Mouse (Mus musculus) heart, embryonic 14.5 days (tissue): ENCODE data around the gene Tpd52l2. TPM values are rescaled to one million over a fixed set of nuclear protein-coding genes. Genes with fewer than 3 reads are reported as not detected.

Experiments
- ATAC-seq: fragments of 200-750 bp; cut with Nextera tagmentation; 2 replicates; pipeline ENCODE4 v1.8.0; 2017; ENCODE audit warnings: low read depth, moderate TSS enrichment; ENCODE audit not compliant: insufficient number of reproducible peaks, insufficient read depth, low FRiP score
- H3K27ac ChIP-seq, 2 experiments: fragments of 200-500 bp in 1 of 2; fragments of 300-500 bp in 1 of 2; sonication (generic) in 1 of 2; replicated peaks in 1 of 2; 2 replicates each; pipeline ENCODE4 v1.5.1; 2012 to 2014; ENCODE audit warnings: low read depth in 2 of 2, low read length in 2 of 2, control low read depth in 1 of 2, mild to moderate bottlenecking in 1 of 2, mixed read lengths in 1 of 2; ENCODE audit not compliant: control insufficient read depth in 1 of 2, insufficient read depth in 1 of 2
- H3K27me3 ChIP-seq: fragments of 300-500 bp; sonication (generic); 2 replicates; pipeline ENCODE4 v1.6.1; 2014; ENCODE audit warnings: mild to moderate bottlenecking, low read length, control low read depth; ENCODE audit not compliant: control insufficient read depth, insufficient read depth
- H3K36me3 ChIP-seq: fragments of 300-500 bp; sonication (generic); 2 replicates; pipeline ENCODE4 v1.6.1; 2014; ENCODE audit warnings: mild to moderate bottlenecking, control low read depth, low read length, mixed read lengths; ENCODE audit not compliant: control insufficient read depth, insufficient read depth
- H3K4me1 ChIP-seq, 2 experiments: fragments of 200-500 bp in 1 of 2; fragments of 300-500 bp in 1 of 2; sonication (generic) in 1 of 2; 2 replicates each; pipeline ENCODE4 v1.6.1; 2012 to 2014; ENCODE audit warnings: low read length in 2 of 2, control low read depth in 1 of 2, mixed read lengths in 1 of 2; ENCODE audit not compliant: control insufficient read depth in 2 of 2, insufficient read depth in 2 of 2
- H3K4me2 ChIP-seq: fragments of 300-500 bp; sonication (generic); 2 replicates; pipeline ENCODE4 v1.6.1; 2014; ENCODE audit warnings: mild to moderate bottlenecking, low read length
- H3K4me3 ChIP-seq, 2 experiments: fragments of 200-500 bp in 1 of 2; fragments of 300-500 bp in 1 of 2; sonication (generic) in 1 of 2; 2 replicates each; pipeline ENCODE4 v1.5.1; 2012 to 2014; ENCODE audit warnings: low read length in 2 of 2, mild to moderate bottlenecking in 2 of 2, control low read depth in 1 of 2, low read depth in 1 of 2, moderate library complexity in 1 of 2; ENCODE audit not compliant: control insufficient read depth in 1 of 2, insufficient read depth in 1 of 2
- H3K9ac ChIP-seq: fragments of 300-500 bp; sonication (generic); 2 replicates; pipeline ENCODE4 v1.6.1; 2014; ENCODE audit warnings: mild to moderate bottlenecking, low read length
- H3K9me3 ChIP-seq: fragments of 300-500 bp; sonication (generic); 2 replicates; pipeline ENCODE4 v1.6.1; 2016; ENCODE audit warnings: low read length, control low read depth; ENCODE audit not compliant: control insufficient read depth
- WGBS: fragments of 180-500 bp; shearing (Covaris S2); extraction: QIAGEN DNeasy Blood & Tissue Kit; methylation state at CpG from one replicate; pipeline ENCODE4 v1.1.7; 2014; 5-methylcytosine and 5-hydroxymethylcytosine counted together
- polyA plus RNA-seq: library from polyadenylated mRNA; unstranded; fragments of >200 nt; fragmentation: Nextera tagmentation; extraction: Ambion mirVana; gene quantifications from 2 replicates; pipeline ENCODE4 v1.2.1, GENCODE M21; 2014

Tpd52l2 gene
- polyA plus RNA-seq, 1 experiment from 2014 or later, result 139 TPM

GRCm38 (mm10) chr2:181522811-181523210 is 25.9 kb downstream of the Tpd52l2 start:
- H3K4me3 ChIP-seq, result no peak overlapping the region
- H3K9ac ChIP-seq, result no peak overlapping the region
- no peak overlapping the region for H3K4me2 ChIP-seq
- no peak overlapping the region for H3K27ac ChIP-seq
- H3K9me3 ChIP-seq, result no peaks in the 10 kb centered on the region
- peaks cover 7% of the 10 kb centered on the region for H3K36me3 ChIP-seq
- 70% methylated on average over 5 of the region's 5 CpGs for WGBS
- no peaks in the 10 kb centered on the region for H3K27me3 ChIP-seq
- H3K4me1 ChIP-seq, result peaks cover 3 to 22% of the 10 kb centered on the region in 2 experiments
- no peak for ATAC-seq

- Histone ChIP-seq H3K9ac (no peak overlapping the region), H3K4me1 (peaks cover 3 to 15% of the 10 kb centered on the region in 2 experiments), H3K27ac (no peak overlapping the region), H3K4me2 (no peak overlapping the region), H3K36me3 (peaks cover 19% of the 10 kb centered on the region; the same call in 1 of the 2 replicates), H3K27me3 (no peaks in the 10 kb centered on the region), H3K9me3 (0 out of 2 replicates have a peak, but pooled peaks cover 1% of the 10 kb centered on the region), H3K4me3 (no peak overlapping the region)
- ATAC-seq, result no peak
- WGBS, result 76% methylated on average over 5 of the region's 5 CpGs
These were observed 28.6 kb downstream of the Tpd52l2 start for GRCm38 (mm10) chr2:181525526-181525925.

- no peak overlapping the region for H3K9ac ChIP-seq
- H3K4me2 ChIP-seq, result no peak overlapping the region
- H3K9me3 ChIP-seq, result peaks cover 6% of the 10 kb centered on the region; the same call in 1 of the 2 replicates
- 0 out of 4 replicates have a peak, but pooled peaks cover 0 to 3% of the 10 kb centered on the region in 2 experiments for H3K4me1 ChIP-seq
- H3K4me3 ChIP-seq, result no peak overlapping the region
- ATAC-seq, result no peak
- peaks cover 19% of the 10 kb centered on the region; the same call in 1 of the 2 replicates for H3K36me3 ChIP-seq
- 80% methylated on average over 1 of the region's 1 CpGs for WGBS
- H3K27me3 ChIP-seq, result no peaks in the 10 kb centered on the region
- H3K27ac ChIP-seq, result no peak overlapping the region
These were observed 32.1 kb downstream of the Tpd52l2 start for GRCm38 (mm10) chr2:181529076-181529475.

- peaks cover 23% of the 10 kb centered on the region for H3K36me3 ChIP-seq
These were observed 35.6 kb downstream of the Tpd52l2 start for GRCm38 (mm10) chr2:181532589-181532988.

GRCm38 (mm10) chr2:181536410-181536809 is 39.5 kb downstream of the Tpd52l2 start:
- no peak for ATAC-seq
- 74% methylated on average over 2 of the region's 2 CpGs for WGBS
- H3K36me3 ChIP-seq, result peaks cover 13% of the 10 kb centered on the region
- no peaks in the 10 kb centered on the region for H3K9me3 ChIP-seq
- H3K4me2 ChIP-seq, result no peak overlapping the region
- no peak overlapping the region for H3K27ac ChIP-seq
- H3K4me1 ChIP-seq, result peaks cover 4 to 13% of the 10 kb centered on the region in 2 experiments
- H3K9ac ChIP-seq, result no peak overlapping the region
- no peaks in the 10 kb centered on the region for H3K27me3 ChIP-seq
- H3K4me3 ChIP-seq, result no peak overlapping the region

More at GRCm38 (mm10) chr2:181532589-181532988, 35.6 kb downstream of the Tpd52l2 start:
- H3K9me3 ChIP-seq, result peaks cover 6% of the 10 kb centered on the region; the same call in 1 of the 2 replicates
- H3K27me3 ChIP-seq, result no peaks in the 10 kb centered on the region
- no peak overlapping the region for H3K4me2 ChIP-seq
- no peak overlapping the region for H3K4me3 ChIP-seq
- peaks cover 2 to 7% of the 10 kb centered on the region in 2 experiments for H3K4me1 ChIP-seq
- ATAC-seq, result no peak
- no peak overlapping the region for H3K27ac ChIP-seq
- H3K9ac ChIP-seq, result no peak overlapping the region
- WGBS, result 96% methylated on average over 3 of the region's 3 CpGs

GRCm38 (mm10) chr2:181537444-181538047 is 40.6 kb downstream of the Tpd52l2 start:
- Histone ChIP-seq H3K36me3 (peaks cover 16% of the 10 kb centered on the region; the same call in 1 of the 2 replicates), H3K9me3 (no peaks in the 10 kb centered on the region), H3K4me3 (no peak overlapping the region; a peak in 1 of 4 replicates), H3K9ac (peak overlapping the region; percentile 25; the same call in 1 of the 2 replicates), H3K4me1 (peaks cover 4 to 13% of the 10 kb centered on the region in 2 experiments), H3K27me3 (no peaks in the 10 kb centered on the region), H3K4me2 (peak overlapping the region; percentile 34), H3K27ac (peak overlapping the region; percentile 39 to 73; a peak in 3 of 4 replicates)
- WGBS, result 72% methylated on average over 2 of the region's 2 CpGs
- ATAC-seq, result peak; percentile 64; the same call in 1 of the 2 replicates

- Histone ChIP-seq H3K4me3 (no peak overlapping the region), H3K36me3 (peaks cover 21% of the 10 kb centered on the region), H3K4me1 (peaks cover 4 to 9% of the 10 kb centered on the region in 2 experiments), H3K4me2 (no peak overlapping the region), H3K9me3 (no peaks in the 10 kb centered on the region), H3K9ac (no peak overlapping the region), H3K27me3 (no peaks in the 10 kb centered on the region), H3K27ac (no peak overlapping the region)
- ATAC-seq, result no peak
- 92% methylated on average over 6 of the region's 6 CpGs for WGBS
These were observed 44.9 kb downstream of the Tpd52l2 start for GRCm38 (mm10) chr2:181541761-181542380.
